Mouse (Mus musculus): Measurements from ENCODE around the gene Hsp90aa1. TPM values are rescaled to one million over a fixed set of nuclear protein-coding genes. Genes with fewer than 3 reads are reported as not detected.

Gene Hsp90aa1
- polyA plus RNA-seq, 1 experiment from 2014 or later, result 1,126 TPM

GRCm38 (mm10) chr12:110682561-110683299 lies 19.8 kb downstream of the Hsp90aa1 start, which contains the start of gene 1700001K19Rik:
1700001K19Rik (minus strand) TSS chr12:110682619.
- Histone ChIP-seq H3K4me2 (no peak within 1 kb of the TSS), H3K27ac (no peak within 1 kb of the TSS), H3K27me3 (no peaks in the 10 kb centered on the region), H3K9me3 (replicated peaks) (no peaks in the 10 kb centered on the region), H3K9ac (no peak within 1 kb of the TSS), H3K36me3 (peaks cover 13% of the 10 kb centered on the region), H3K4me1 (replicated peaks) (peaks cover 15% of the 10 kb centered on the region), H3K4me3 (replicated peaks) (no peak within 1 kb of the TSS)
- no peak for ATAC-seq (ENCODE audit: low read depth)
- no peak for DNase-seq
- WGBS (ENCODE audit: insufficient replicate concordance), result 54% methylated on average over 9 of the region's 9 CpGs

GRCm38 (mm10) chr12:110681878-110682277 lies 20.6 kb downstream of the Hsp90aa1 start:
- Histone ChIP-seq H3K27me3 (no peaks in the 10 kb centered on the region), H3K4me2 (no peak overlapping the region), H3K27ac (no peak overlapping the region), H3K36me3 (peaks cover 11% of the 10 kb centered on the region), H3K4me3 (replicated peaks) (no peak overlapping the region), H3K9me3 (replicated peaks) (no peaks in the 10 kb centered on the region), H3K9ac (no peak overlapping the region), H3K4me1 (replicated peaks) (peaks cover 15% of the 10 kb centered on the region)
- DNase-seq (no peak), ATAC-seq (ENCODE audit: low read depth) (no peak)
- WGBS (ENCODE audit: insufficient replicate concordance), result 33% methylated on average over 3 of the region's 3 CpGs

- 49% methylated on average over 7 of the region's 7 CpGs for WGBS (ENCODE audit: insufficient replicate concordance)
- ATAC-seq (ENCODE audit: low read depth) (no peak), DNase-seq (no peak)
Measured at GRCm38 (mm10) chr12:110681191-110681590, 21.3 kb downstream of the Hsp90aa1 start.

GRCm38 (mm10) chr12:110674243-110674642 lies 28.3 kb downstream of the Hsp90aa1 start:
- Histone ChIP-seq H3K9ac (no peak overlapping the region), H3K36me3 (0 out of 2 replicates have a peak, but pooled peaks cover 5% of the 10 kb centered on the region), H3K9me3 (replicated peaks) (no peaks in the 10 kb centered on the region), H3K4me1 (replicated peaks) (no peaks in the 10 kb centered on the region), H3K27ac (no peak overlapping the region), H3K27me3 (no peaks in the 10 kb centered on the region), H3K4me2 (no peak overlapping the region), H3K4me3 (replicated peaks) (no peak overlapping the region)
- DNase-seq, result peak; percentile 23
- ATAC-seq (ENCODE audit: low read depth), result no peak
- WGBS (ENCODE audit: insufficient replicate concordance), result 40% methylated on average over 5 of the region's 5 CpGs

More at GRCm38 (mm10) chr12:110681191-110681590, 21.3 kb downstream of the Hsp90aa1 start:
- H3K9me3 ChIP-seq (replicated peaks), result no peaks in the 10 kb centered on the region
- H3K36me3 ChIP-seq, result peaks cover 5% of the 10 kb centered on the region
- H3K4me3 ChIP-seq (replicated peaks), result no peak overlapping the region
- H3K4me2 ChIP-seq, result no peak overlapping the region
- no peaks in the 10 kb centered on the region for H3K27me3 ChIP-seq
- H3K4me1 ChIP-seq (replicated peaks), result peaks cover 15% of the 10 kb centered on the region
- no peak overlapping the region for H3K9ac ChIP-seq
- no peak overlapping the region for H3K27ac ChIP-seq

GRCm38 (mm10) chr12:110667466-110668077 lies 35.0 kb downstream of the Hsp90aa1 start:
- Histone ChIP-seq H3K9ac (no peak overlapping the region), H3K9me3 (replicated peaks) (no peaks in the 10 kb centered on the region), H3K36me3 (peaks cover 70% of the 10 kb centered on the region), H3K27ac (no peak overlapping the region), H3K27me3 (no peaks in the 10 kb centered on the region), H3K4me1 (replicated peaks) (no peaks in the 10 kb centered on the region; the same call in 1 of the 2 replicates), H3K4me2 (no peak overlapping the region), H3K4me3 (replicated peaks) (no peak overlapping the region)
- no peak for ATAC-seq (ENCODE audit: low read depth)
- no peak for DNase-seq
- WGBS (ENCODE audit: insufficient replicate concordance), result 82% methylated on average over 13 of the region's 13 CpGs

GRCm38 (mm10) chr12:110661746-110662145 lies 40.8 kb downstream of the Hsp90aa1 start:
- H3K4me3 ChIP-seq (replicated peaks), result no peak overlapping the region
- DNase-seq, result no peak
- no peaks in the 10 kb centered on the region for H3K27me3 ChIP-seq
- H3K9ac ChIP-seq, result no peak overlapping the region
- H3K4me1 ChIP-seq (replicated peaks), result no peaks in the 10 kb centered on the region
- H3K9me3 ChIP-seq (replicated peaks), result no peaks in the 10 kb centered on the region
- ATAC-seq (ENCODE audit: low read depth), result no peak
- H3K36me3 ChIP-seq, result peaks cover 100% of the 10 kb centered on the region
- H3K27ac ChIP-seq, result no peak overlapping the region
- 87% methylated on average over 14 of the region's 14 CpGs for WGBS (ENCODE audit: insufficient replicate concordance)
- no peak overlapping the region for H3K4me2 ChIP-seq

GRCm38 (mm10) chr12:110651464-110651863 lies 51.1 kb downstream of the Hsp90aa1 start:
- Histone ChIP-seq H3K27me3 (no peaks in the 10 kb centered on the region), H3K27ac (no peak overlapping the region), H3K36me3 (peaks cover 93% of the 10 kb centered on the region), H3K9me3 (replicated peaks) (no peaks in the 10 kb centered on the region), H3K4me1 (replicated peaks) (no peaks in the 10 kb centered on the region), H3K4me3 (replicated peaks) (no peak overlapping the region), H3K4me2 (no peak overlapping the region), H3K9ac (no peak overlapping the region)
- DNase-seq, result no peak
- 93% methylated on average over 17 of the region's 17 CpGs for WGBS (ENCODE audit: insufficient replicate concordance)
- ATAC-seq (ENCODE audit: low read depth), result no peak

- H3K27me3 ChIP-seq, result no peaks in the 10 kb centered on the region
- H3K4me1 ChIP-seq (replicated peaks), result no peaks in the 10 kb centered on the region
- H3K9me3 ChIP-seq (replicated peaks), result no peaks in the 10 kb centered on the region
- no peak overlapping the region for H3K9ac ChIP-seq
- ATAC-seq (ENCODE audit: low read depth) (no peak), DNase-seq (no peak)
- H3K36me3 ChIP-seq, result peaks cover 93% of the 10 kb centered on the region
- no peak overlapping the region for H3K27ac ChIP-seq
- H3K4me2 ChIP-seq, result no peak overlapping the region
- H3K4me3 ChIP-seq (replicated peaks), result no peak overlapping the region
- 81% methylated on average over 8 of the region's 8 CpGs for WGBS (ENCODE audit: insufficient replicate concordance)
Measured at GRCm38 (mm10) chr12:110650241-110650641, 52.3 kb downstream of the Hsp90aa1 start.

Small RNA genes lying within 50 kb of the gene (microRNA-seq; reads per million reads assigned to microRNA genes)
- gene Gm27299, result not detected

Other genes with a start within 250 kb of the Hsp90aa1 start
- 11.1 and 13.5 TPM in 2 replicates for gene Dync1h1, start 101.3 kb downstream of the Hsp90aa1 start, polyA plus RNA-seq (2015; fragmentation: Nextera tagmentation; extraction: Ambion mirVana)
- gene 1700001K19Rik, start 20.1 kb downstream of the Hsp90aa1 start, polyA plus RNA-seq (2015; fragmentation: Nextera tagmentation; extraction: Ambion mirVana), result not detected in 2 replicates
- gene Wdr20, start 35.2 kb upstream of the Hsp90aa1 start, polyA plus RNA-seq (2015; fragmentation: Nextera tagmentation; extraction: Ambion mirVana), result 9.4 and 10.6 TPM in 2 replicates
- gene Mok, start 138.2 kb upstream of the Hsp90aa1 start, polyA plus RNA-seq (2015; fragmentation: Nextera tagmentation; extraction: Ambion mirVana), result 0.33 and 0.46 TPM in 2 replicates
- gene Zfp839, start 147.5 kb upstream of the Hsp90aa1 start, polyA plus RNA-seq (2015; fragmentation: Nextera tagmentation; extraction: Ambion mirVana), result 1.6 TPM in 2 replicates
- 91.0 and 100 TPM in 2 replicates for gene Cinp, start 186.4 kb upstream of the Hsp90aa1 start, polyA plus RNA-seq (2015; fragmentation: Nextera tagmentation; extraction: Ambion mirVana)
- 1.7 and 1.9 TPM in 2 replicates for gene Tecpr2, start 186.5 kb upstream of the Hsp90aa1 start, polyA plus RNA-seq (2015; fragmentation: Nextera tagmentation; extraction: Ambion mirVana)